Mouse (Mus musculus) forebrain, embryonic 12.5 days (tissue): Measurements from ENCODE around the gene Slc38a9. TPM values are rescaled to one million over a fixed set of nuclear protein-coding genes. Genes with fewer than 3 reads are reported as not detected.

Experiments used
- ATAC-seq: fragments of 200-750 bp; cut with Nextera tagmentation; 2 replicates; pipeline ENCODE4 v1.8.0; 2017; ENCODE audit warnings: moderate TSS enrichment; ENCODE audit not compliant: low FRiP score
- H3K27ac ChIP-seq: fragments of 300-500 bp; sonication (generic); 2 replicates; pipeline ENCODE4 v1.5.1; 2016; ENCODE audit warnings: mild to moderate bottlenecking
- H3K27me3 ChIP-seq: fragments of 300-500 bp; sonication (generic); 2 replicates; pipeline ENCODE4 v1.6.1; 2016; ENCODE audit warnings: mild to moderate bottlenecking
- H3K36me3 ChIP-seq: fragments of 300-500 bp; sonication (generic); replicated peaks from 2 replicates; pipeline ENCODE4 v1.6.1; 2016; ENCODE audit warnings: mild to moderate bottlenecking
- H3K4me1 ChIP-seq: fragments of 300-500 bp; sonication (generic); 2 replicates; pipeline ENCODE4 v1.6.1; 2016
- H3K4me2 ChIP-seq: fragments of 300-500 bp; sonication (generic); 2 replicates; pipeline ENCODE4 v1.6.1; 2016; ENCODE audit warnings: mild to moderate bottlenecking, moderate library complexity
- H3K4me3 ChIP-seq: fragments of 300-500 bp; sonication (generic); replicated peaks from 2 replicates; pipeline ENCODE4 v1.5.1; 2016; ENCODE audit warnings: mild to moderate bottlenecking
- H3K9ac ChIP-seq: fragments of 300-500 bp; sonication (generic); 2 replicates; pipeline ENCODE4 v1.6.1; 2016; ENCODE audit warnings: mild to moderate bottlenecking
- H3K9me3 ChIP-seq: fragments of 300-500 bp; sonication (generic); 2 replicates; pipeline ENCODE4 v1.6.1; 2016
- WGBS: fragments of 180-500 bp; shearing (Covaris S2); methylation state at CpG from one replicate; pipeline ENCODE4 v1.1.7; 2016; 5-methylcytosine and 5-hydroxymethylcytosine counted together
- polyA plus RNA-seq: library from polyadenylated mRNA; unstranded; fragments of >200 nt; fragmentation: Nextera tagmentation; extraction: Ambion mirVana; gene quantifications from 2 replicates; pipeline ENCODE4 v1.2.1, GENCODE M21; 2016

Slc38a9 gene
- polyA plus RNA-seq, 1 experiment from 2014 or later: 22.2 TPM

GRCm38 (mm10) chr13:112763531-112764091 lies 103.1 kb downstream of the Slc38a9 start:
- H3K27ac ChIP-seq: no peak overlapping the region
- no peaks in the 10 kb centered on the region for H3K27me3 ChIP-seq
- H3K4me1 ChIP-seq: no peaks in the 10 kb centered on the region
- H3K4me3 ChIP-seq: no peak overlapping the region
- peaks cover 22% of the 10 kb centered on the region for H3K9me3 ChIP-seq
- H3K9ac ChIP-seq: no peak overlapping the region
- H3K36me3 ChIP-seq: no peaks in the 10 kb centered on the region
- WGBS: 86% methylated on average over 10 of the region's 10 CpGs
- no peak for ATAC-seq
- H3K4me2 ChIP-seq: no peak overlapping the region

- no peak for ATAC-seq
- no peaks in the 10 kb centered on the region for H3K36me3 ChIP-seq
- 83% methylated on average over 5 of the region's 5 CpGs for WGBS
- H3K9ac ChIP-seq: no peak overlapping the region
- H3K9me3 ChIP-seq: peaks cover 22% of the 10 kb centered on the region
- H3K4me1 ChIP-seq: no peaks in the 10 kb centered on the region
- H3K4me3 ChIP-seq: no peak overlapping the region
- H3K4me2 ChIP-seq: no peak overlapping the region
- H3K27me3 ChIP-seq: no peaks in the 10 kb centered on the region
- no peak overlapping the region for H3K27ac ChIP-seq
Measured at GRCm38 (mm10) chr13:112764556-112764955, 104.0 kb downstream of the Slc38a9 start.

GRCm38 (mm10) chr13:112765654-112766053 lies 105.1 kb downstream of the Slc38a9 start:
- H3K4me3 ChIP-seq: no peak overlapping the region
- WGBS: 89% methylated on average over 3 of the region's 3 CpGs

GRCm38 (mm10) chr13:112770528-112771328 lies 110.2 kb downstream of the Slc38a9 start:
- 40% methylated on average over 11 of the region's 11 CpGs for WGBS
- 0 out of 2 replicates have a peak, but pooled peaks have one; percentile 27 for ATAC-seq
- H3K9ac ChIP-seq: no peak overlapping the region
- H3K4me2 ChIP-seq: no peak overlapping the region; the same call in 1 of the 2 replicates
- H3K27me3 ChIP-seq: no peaks in the 10 kb centered on the region
- no peak overlapping the region for H3K27ac ChIP-seq
- no peak overlapping the region for H3K4me3 ChIP-seq
- H3K9me3 ChIP-seq: peaks cover 20% of the 10 kb centered on the region
- H3K4me1 ChIP-seq: peaks cover 13% of the 10 kb centered on the region
- no peaks in the 10 kb centered on the region for H3K36me3 ChIP-seq

More at GRCm38 (mm10) chr13:112765654-112766053, 105.1 kb downstream of the Slc38a9 start:
- no peaks in the 10 kb centered on the region for H3K27me3 ChIP-seq
- no peak for ATAC-seq
- H3K27ac ChIP-seq: no peak overlapping the region
- no peaks in the 10 kb centered on the region for H3K36me3 ChIP-seq
- H3K9me3 ChIP-seq: peaks cover 22% of the 10 kb centered on the region
- H3K4me2 ChIP-seq: no peak overlapping the region
- H3K9ac ChIP-seq: no peak overlapping the region
- H3K4me1 ChIP-seq: peaks cover 5% of the 10 kb centered on the region

- peaks cover 13% of the 10 kb centered on the region for H3K4me1 ChIP-seq
- no peak overlapping the region for H3K27ac ChIP-seq
- no peak overlapping the region for H3K9ac ChIP-seq
- no peaks in the 10 kb centered on the region for H3K27me3 ChIP-seq
- 50% methylated on average over 15 of the region's 15 CpGs for WGBS
- no peak overlapping the region for H3K4me2 ChIP-seq
- H3K9me3 ChIP-seq: peaks cover 15% of the 10 kb centered on the region
- ATAC-seq: no peak
- H3K4me3 ChIP-seq: no peak overlapping the region
- H3K36me3 ChIP-seq: no peaks in the 10 kb centered on the region
Measured at GRCm38 (mm10) chr13:112771447-112772208, 111.1 kb downstream of the Slc38a9 start.

- peaks cover 10% of the 10 kb centered on the region for H3K9me3 ChIP-seq
- peaks cover 13% of the 10 kb centered on the region for H3K4me1 ChIP-seq
- no peaks in the 10 kb centered on the region for H3K27me3 ChIP-seq
- no peak for ATAC-seq
- WGBS: 74% methylated on average over 11 of the region's 11 CpGs
- no peak overlapping the region for H3K9ac ChIP-seq
- no peak overlapping the region for H3K4me3 ChIP-seq
- H3K4me2 ChIP-seq: no peak overlapping the region
- H3K36me3 ChIP-seq: no peaks in the 10 kb centered on the region
- H3K27ac ChIP-seq: no peak overlapping the region
Measured at GRCm38 (mm10) chr13:112772252-112772651, 111.7 kb downstream of the Slc38a9 start.

- Histone ChIP-seq H3K9ac (no peak overlapping the region), H3K36me3 (no peaks in the 10 kb centered on the region), H3K27ac (no peak overlapping the region), H3K4me3 (no peak overlapping the region), H3K9me3 (peaks cover 4% of the 10 kb centered on the region), H3K27me3 (no peaks in the 10 kb centered on the region), H3K4me2 (no peak overlapping the region), H3K4me1 (peaks cover 13% of the 10 kb centered on the region)
- 87% methylated on average over 14 of the region's 14 CpGs for WGBS
- ATAC-seq: no peak
Measured at GRCm38 (mm10) chr13:112772861-112773260, 112.3 kb downstream of the Slc38a9 start.

GRCm38 (mm10) chr13:112773991-112774675 lies 113.6 kb downstream of the Slc38a9 start:
- WGBS: 95% methylated on average over 3 of the region's 3 CpGs
- Histone ChIP-seq H3K4me2 (no peak overlapping the region), H3K36me3 (no peaks in the 10 kb centered on the region), H3K27ac (no peak overlapping the region), H3K4me3 (no peak overlapping the region), H3K9me3 (no peaks in the 10 kb centered on the region), H3K9ac (no peak overlapping the region), H3K4me1 (peaks cover 13% of the 10 kb centered on the region), H3K27me3 (no peaks in the 10 kb centered on the region)
- ATAC-seq: no peak

GRCm38 (mm10) chr13:112775856-112776255 lies 115.3 kb downstream of the Slc38a9 start:
- no peak for ATAC-seq
- 90% methylated on average over 10 of the region's 10 CpGs for WGBS
- no peaks in the 10 kb centered on the region for H3K36me3 ChIP-seq
- peaks cover 7% of the 10 kb centered on the region for H3K4me1 ChIP-seq
- no peak overlapping the region for H3K4me2 ChIP-seq
- no peak overlapping the region for H3K4me3 ChIP-seq
- no peak overlapping the region for H3K9ac ChIP-seq
- H3K9me3 ChIP-seq: no peaks in the 10 kb centered on the region
- no peaks in the 10 kb centered on the region for H3K27me3 ChIP-seq
- no peak overlapping the region for H3K27ac ChIP-seq

GRCm38 (mm10) chr13:112778407-112778806 lies 117.9 kb downstream of the Slc38a9 start:
- H3K4me1 ChIP-seq: no peaks in the 10 kb centered on the region
- H3K4me3 ChIP-seq: no peak overlapping the region
- no peaks in the 10 kb centered on the region for H3K36me3 ChIP-seq
- no peak overlapping the region for H3K4me2 ChIP-seq
- no peak overlapping the region for H3K9ac ChIP-seq
- no peaks in the 10 kb centered on the region for H3K9me3 ChIP-seq
- 96% methylated on average over 5 of the region's 5 CpGs for WGBS
- ATAC-seq: no peak
- no peaks in the 10 kb centered on the region for H3K27me3 ChIP-seq
- no peak overlapping the region for H3K27ac ChIP-seq

- H3K27ac ChIP-seq: no peak overlapping the region
- H3K36me3 ChIP-seq: no peaks in the 10 kb centered on the region
- no peak for ATAC-seq
- H3K27me3 ChIP-seq: no peaks in the 10 kb centered on the region
- 77% methylated on average over 7 of the region's 7 CpGs for WGBS
- H3K4me3 ChIP-seq: no peak overlapping the region
- H3K4me1 ChIP-seq: no peaks in the 10 kb centered on the region
- H3K4me2 ChIP-seq: no peak overlapping the region
- H3K9me3 ChIP-seq: no peaks in the 10 kb centered on the region
- H3K9ac ChIP-seq: no peak overlapping the region
Measured at GRCm38 (mm10) chr13:112785305-112785704, 124.8 kb downstream of the Slc38a9 start.

- H3K27me3 ChIP-seq: no peaks in the 10 kb centered on the region
- 25% methylated on average over 3 of the region's 3 CpGs for WGBS
- H3K27ac ChIP-seq: no peak overlapping the region
- no peaks in the 10 kb centered on the region for H3K36me3 ChIP-seq
- no peak overlapping the region for H3K4me3 ChIP-seq
- H3K9me3 ChIP-seq: no peaks in the 10 kb centered on the region
- no peaks in the 10 kb centered on the region for H3K4me1 ChIP-seq
- no peak overlapping the region for H3K9ac ChIP-seq
- no peak for ATAC-seq
- no peak overlapping the region for H3K4me2 ChIP-seq
Measured at GRCm38 (mm10) chr13:112786142-112786541, 125.6 kb downstream of the Slc38a9 start.
